Mouse (Mus musculus) left cerebral cortex, postnatal 10 days (tissue): ENCODE measurements around the gene Mthfs. TPM values are rescaled to one million over a fixed set of nuclear protein-coding genes. Genes with fewer than 3 reads are reported as not detected.
"Not testable (repeated sequence)": the region's sequence is repeated elsewhere in the genome, so short reads cannot be mapped to it uniquely, and the experiment has no call there.

Experiments
- DNase-seq, 2 experiments: peaks; one replicate each; pipeline ENCODE4 v3.0.0; 2021 to 2022; ENCODE audit warnings: low spot score in 2 of 2, mixed read lengths in 1 of 2; ENCODE audit errors: extremely low spot score in 1 of 2
- intact Hi-C: fragments of 180-260 bp; cut with DNase I; formaldehyde crosslinking; loops from one replicate; pipeline ENCODE4 v1.15.1; 2025
- total RNA-seq, 2 experiments: library from RNA; stranded (reverse); gene quantifications; 2 replicates each; pipeline ENCODE4 v1.2.3; 2021

Gene Mthfs
- total RNA-seq, 2 experiments from 2014 or later = 32.9 to 39.0 TPM

GRCm38 (mm10) chr9:89237131-89237530, 26.7 kb downstream of the Mthfs start:
- DNase-seq, intact Hi-C loops: not testable (repeated sequence)

- DNase-seq, intact Hi-C loops: not testable (repeated sequence)
These were observed 28.6 kb downstream of the Mthfs start for GRCm38 (mm10) chr9:89238976-89239505.

DNA sequence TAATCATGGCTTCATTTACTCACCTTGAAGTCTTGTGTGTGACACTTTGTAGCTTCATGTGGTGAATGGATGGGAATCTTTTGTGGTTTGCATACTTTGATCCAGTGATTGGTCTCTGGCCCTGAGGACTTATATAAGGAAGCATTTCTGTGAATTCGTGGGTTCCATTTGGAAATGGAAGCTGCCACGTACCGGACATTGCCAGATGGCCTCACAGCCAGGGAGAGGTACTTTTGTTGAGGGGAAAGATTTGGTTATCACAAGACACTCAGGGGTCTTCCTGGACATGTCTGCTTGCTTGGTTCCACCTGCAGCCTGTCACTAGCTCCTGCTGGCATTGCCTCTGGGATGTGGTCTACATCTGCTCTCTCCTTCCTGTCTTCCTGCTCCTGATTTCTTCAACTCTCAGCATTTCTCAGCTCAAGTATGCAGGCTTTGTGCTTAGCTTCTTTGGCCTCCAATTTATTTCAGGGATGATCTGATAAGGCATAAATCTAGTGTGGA, 30.1 kb downstream of the Mthfs start:
- intact Hi-C loops, DNase-seq: not testable (repeated sequence)

GRCm38 (mm10) chr9:89253400-89253799, 42.9 kb downstream of the Mthfs start:
- intact Hi-C loops = no loop called here
- DNase-seq = no peak

DNA sequence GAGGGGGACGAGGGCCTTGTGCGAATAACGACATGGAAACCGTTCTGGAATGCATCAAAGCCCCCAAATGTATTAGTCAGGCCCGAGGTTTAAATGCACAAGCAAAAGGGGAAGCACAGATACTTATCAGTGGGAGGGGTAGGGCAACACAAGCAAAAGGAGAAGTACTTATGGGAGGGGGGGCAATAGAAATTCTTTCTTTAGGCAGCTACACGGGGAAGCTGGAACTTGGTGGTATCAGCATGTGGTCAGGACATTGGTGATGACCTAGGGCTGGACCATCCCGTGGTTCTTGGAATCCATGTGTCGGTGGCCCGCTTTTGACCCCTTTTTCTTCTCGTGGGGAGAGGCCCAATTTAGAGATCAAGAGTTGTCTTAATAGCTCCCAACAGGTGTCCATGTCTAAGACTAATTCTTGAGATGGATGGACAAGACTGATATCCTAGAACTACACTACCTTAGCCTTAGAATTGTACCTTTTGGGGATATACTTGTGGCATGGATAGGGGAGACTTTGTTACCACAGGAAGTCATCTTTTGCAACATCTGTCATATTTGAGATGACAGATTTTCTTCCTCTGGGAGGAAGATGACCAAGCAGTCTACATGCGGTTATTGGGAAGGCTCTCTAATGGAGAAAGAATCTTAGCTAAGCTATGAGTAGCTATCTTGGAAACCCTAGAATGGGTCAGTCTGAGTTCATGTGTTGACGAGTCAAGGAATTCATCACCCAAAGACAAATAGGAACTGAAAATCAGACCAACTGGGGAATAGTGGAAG, 46.3 kb downstream of the Mthfs start:
- no peak for DNase-seq
- intact Hi-C loops = no loop called here

DNA sequence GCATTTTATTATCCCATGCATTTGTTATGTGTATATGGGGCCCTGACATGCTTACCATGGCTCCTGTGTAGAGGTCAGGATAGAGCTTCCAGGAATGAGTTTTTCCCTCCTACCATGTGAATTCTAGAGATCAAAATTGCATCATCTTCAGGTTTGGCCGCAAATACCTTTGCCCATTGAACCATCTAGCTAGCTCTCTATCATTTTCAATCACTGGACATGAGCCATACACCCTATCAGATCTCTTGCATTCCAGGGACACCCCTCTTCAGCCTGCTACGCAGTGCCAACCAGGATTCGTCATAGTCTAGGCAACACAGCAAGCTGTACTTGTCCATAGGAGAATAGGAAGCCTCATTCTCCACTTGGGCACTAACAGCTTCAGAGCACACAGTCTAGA, 53.5 kb downstream of the Mthfs start:
- intact Hi-C loops = no loop called here
- no peak for DNase-seq

DNA sequence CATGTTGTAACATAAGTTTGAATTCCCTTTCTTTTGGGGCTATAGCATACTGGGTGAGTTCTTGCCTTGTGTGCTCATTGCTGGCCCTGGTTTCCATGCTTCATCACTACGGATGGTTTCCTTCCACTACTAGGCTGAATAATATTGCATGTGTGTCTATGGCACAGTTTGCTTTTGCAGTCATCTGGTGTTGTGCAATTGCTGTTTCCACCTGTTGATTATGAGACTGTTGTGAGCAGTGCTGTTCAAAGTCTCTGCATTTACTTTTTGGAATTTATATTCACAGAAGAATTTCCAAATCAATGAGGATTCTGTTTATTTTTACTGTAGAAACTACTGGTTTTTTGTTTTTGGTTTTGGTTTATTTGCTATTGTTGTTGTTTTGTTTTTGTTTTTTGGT, 54.1 kb downstream of the Mthfs start:
- DNase-seq = no peak
- intact Hi-C loops = no loop called here

DNA sequence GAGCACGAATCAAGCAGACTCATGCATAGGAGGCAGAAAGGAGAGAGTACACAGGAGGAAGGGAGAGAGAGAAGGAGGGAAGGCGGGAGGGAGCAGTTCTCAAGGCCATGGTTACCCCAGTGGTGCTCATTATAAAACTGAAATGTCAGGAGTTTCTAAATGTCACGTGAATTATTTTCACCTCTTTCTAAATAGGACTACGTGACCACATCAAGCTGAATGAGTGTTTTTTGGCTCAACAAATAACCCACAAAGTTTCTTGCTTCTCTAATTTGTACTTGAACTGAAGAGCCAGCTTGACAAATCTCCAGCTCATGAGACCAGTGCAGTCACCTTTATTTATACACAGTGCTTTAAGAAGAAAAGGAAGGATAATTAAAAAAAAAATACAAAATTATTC, 56.6 kb downstream of the Mthfs start:
- intact Hi-C loops = no loop called here
- DNase-seq = no peak

- intact Hi-C loops = no loop called here
These were observed 57.1 kb downstream of the Mthfs start for GRCm38 (mm10) chr9:89267572-89267971.

GRCm38 (mm10) chr9:89270376-89270775, 59.9 kb downstream of the Mthfs start:
- intact Hi-C loops = no loop called here
- no peak for DNase-seq

More at GRCm38 (mm10) chr9:89267572-89267971, 57.1 kb downstream of the Mthfs start:
- no peak for DNase-seq

- no peak for DNase-seq
- intact Hi-C loops = no loop called here
These were observed 63.3 kb downstream of the Mthfs start for GRCm38 (mm10) chr9:89273766-89274165.

GRCm38 (mm10) chr9:89278207-89278606, 67.7 kb downstream of the Mthfs start:
- peak in 1 of 2 experiments; percentile 31 for DNase-seq
- intact Hi-C loops = no loop called here

DNA sequence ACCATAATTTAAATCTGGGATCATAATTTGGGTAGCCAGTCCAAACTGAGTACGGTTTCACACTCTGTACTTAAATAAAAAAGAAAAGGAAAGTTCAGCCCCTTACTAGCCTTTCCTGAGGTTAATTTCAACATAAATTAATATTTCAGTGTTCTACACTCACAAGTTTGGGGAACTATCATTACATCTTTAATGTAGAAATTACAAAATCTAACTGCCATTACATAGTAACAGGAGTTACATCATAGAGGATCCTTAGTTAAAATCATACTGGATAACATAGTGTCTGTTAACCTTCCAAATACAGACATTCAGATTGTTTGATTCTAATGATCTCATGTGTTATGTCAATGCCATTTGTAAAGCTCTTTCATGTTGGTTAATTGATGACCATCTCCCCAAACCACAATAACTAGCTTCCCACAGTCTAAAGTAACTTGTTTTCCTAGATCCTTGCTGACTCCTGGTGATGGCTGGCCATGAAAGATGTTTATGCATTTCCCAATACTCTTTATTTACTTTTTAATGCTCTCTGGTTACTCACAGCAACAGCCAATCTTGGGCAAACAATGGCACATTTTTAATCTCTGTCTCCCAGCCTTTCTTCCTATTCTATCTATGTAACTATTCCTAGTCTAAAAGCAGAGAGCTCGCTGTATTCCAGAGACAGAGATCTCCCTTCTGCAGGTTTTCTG, 72.0 kb downstream of the Mthfs start:
- no peak for DNase-seq
- intact Hi-C loops = no loop called here

DNA sequence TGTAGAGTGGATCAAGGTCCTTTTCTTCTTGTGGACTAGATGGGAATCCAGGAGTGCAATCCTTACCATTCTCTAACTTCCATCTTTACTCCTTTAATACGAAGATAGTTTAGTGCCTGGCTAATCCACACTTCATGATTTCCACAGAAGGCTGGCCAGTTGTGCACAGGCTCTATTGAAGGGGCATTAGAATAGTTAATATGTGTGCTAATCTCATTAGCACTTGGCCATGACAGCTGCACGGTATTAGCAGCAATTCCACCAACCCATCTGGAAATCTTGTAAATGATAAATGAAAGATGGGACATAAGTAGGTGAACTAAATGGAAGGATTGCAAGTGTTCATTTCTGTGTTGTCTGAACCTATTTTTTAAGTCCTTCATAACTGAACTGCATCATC, 77.6 kb downstream of the Mthfs start:
- DNase-seq = no peak
- intact Hi-C loops = no loop called here

DNA sequence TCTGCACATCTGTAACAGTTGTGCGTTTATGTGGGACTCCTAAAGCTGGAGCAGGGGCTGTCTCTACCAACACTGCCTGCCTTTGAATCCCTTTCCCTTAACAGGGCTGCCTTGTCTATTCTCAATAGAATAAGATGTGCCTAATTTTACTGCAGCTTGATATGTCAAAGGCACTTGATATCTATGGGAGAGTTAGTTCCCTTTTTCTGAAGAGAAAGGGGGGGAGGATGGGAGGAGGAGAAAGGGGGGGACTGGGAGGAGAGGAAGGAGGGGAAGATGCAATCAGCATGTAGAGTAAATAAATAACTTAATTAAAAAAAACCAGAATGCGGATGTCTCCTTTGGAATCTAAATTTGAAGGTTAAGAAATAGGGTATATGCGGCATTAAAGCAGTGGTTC, 82.9 kb downstream of the Mthfs start:
- DNase-seq = no peak
- intact Hi-C loops = no loop called here

GRCm38 (mm10) chr9:89294121-89294520, 83.6 kb downstream of the Mthfs start:
- DNase-seq = no peak
- intact Hi-C loops = no loop called here

DNA sequence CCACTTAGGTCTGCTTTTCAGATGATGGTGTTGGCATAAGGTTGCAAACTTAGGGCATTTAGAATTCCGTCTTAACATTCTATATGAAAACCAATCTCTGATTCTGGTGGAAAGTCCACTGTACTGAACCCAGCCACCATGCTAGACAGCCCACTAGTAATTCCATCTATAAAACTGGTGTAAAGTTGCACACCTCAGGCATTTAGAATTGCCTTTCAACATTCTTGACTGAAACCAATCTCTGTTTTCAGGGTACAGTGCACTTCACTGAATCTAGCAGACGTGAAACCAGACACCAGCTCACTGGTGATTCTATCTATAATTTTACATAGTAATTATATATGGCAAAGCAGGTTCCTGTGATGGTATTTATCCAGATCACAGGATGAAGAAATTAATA, 95.2 kb downstream of the Mthfs start:
- intact Hi-C loops = no loop called here
- no peak for DNase-seq

- intact Hi-C loops = no loop called here
- DNase-seq = no peak
These were observed 98.1 kb downstream of the Mthfs start for GRCm38 (mm10) chr9:89308357-89309194.

GRCm38 (mm10) chr9:89309195-89309535, 98.7 kb downstream of the Mthfs start:
- intact Hi-C loops = no loop called here
- DNase-seq = no peak
